Mouse (Mus musculus) ES-Bruce4 (cell line): ENCODE data around the gene Npepl1.

Experiments
- CTCF ChIP-seq: IDR thresholded peaks from one replicate; pipeline ENCODE4 v1.8.1; 2011; ENCODE audit warnings: low read depth, low read length
- POLR2A ChIP-seq: IDR thresholded peaks from one replicate; pipeline ENCODE4 v1.8.1; 2011; ENCODE audit warnings: low read length; ENCODE audit not compliant: insufficient read depth

- TF ChIP-seq CTCF (no peak), POLR2A (no peak)
Observed at GRCm38 (mm10) chr2:174130468-174131097, 20.4 kb downstream of the Npepl1 start.
